Mouse (Mus musculus): ENCODE data around the gene Frmd4b.
"Not testable (repeated sequence)": the region's sequence is repeated elsewhere in the genome, so short reads cannot be mapped to it uniquely, and the experiment has no call there.

Frmd4b gene

DNA sequence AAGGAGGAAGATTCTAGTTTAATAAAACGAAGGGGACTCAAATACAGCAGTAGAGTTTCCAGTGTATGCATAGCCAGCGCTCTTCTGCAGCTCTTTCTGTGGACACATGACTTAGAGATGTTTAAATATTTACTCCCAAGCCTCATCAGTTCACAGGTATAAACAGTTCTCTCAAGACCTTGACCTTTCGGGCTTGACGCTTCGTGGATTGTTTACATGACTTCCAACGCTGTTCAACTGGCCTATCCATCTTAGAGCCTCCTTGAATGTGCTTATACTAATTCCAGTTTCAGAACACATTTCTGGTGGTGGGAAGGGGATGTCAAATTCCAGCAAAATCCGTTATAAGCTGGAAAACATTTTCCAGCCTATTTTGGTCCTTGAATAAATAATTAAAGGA lies 203.9 kb downstream of the Frmd4b start:
- no peak for DNase-seq (ENCODE audit: low read depth)

GRCm38 (mm10) chr6:97412403-97412802 lies 204.9 kb downstream of the Frmd4b start:
- no peak for DNase-seq (ENCODE audit: low read depth)

DNA sequence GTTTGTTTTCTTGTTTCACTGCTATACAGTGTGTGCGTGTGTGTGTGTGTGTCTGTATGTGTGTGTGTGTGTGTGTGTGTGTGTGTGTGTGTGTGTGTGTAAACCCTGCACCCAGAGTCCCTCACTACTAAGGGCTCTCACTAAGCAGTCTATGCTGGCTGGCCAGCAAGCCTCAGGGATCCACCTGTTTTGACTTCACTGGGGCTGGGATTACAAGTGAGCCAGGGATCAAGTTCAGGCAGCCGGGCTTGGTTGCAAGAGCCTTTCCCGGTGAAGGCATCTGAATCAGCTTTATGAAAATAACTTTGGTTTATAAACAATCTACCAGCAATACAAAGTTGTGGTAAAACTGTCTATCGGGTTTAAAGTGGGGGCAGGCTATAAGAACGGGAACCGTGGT lies 206.0 kb downstream of the Frmd4b start:
- no peak for DNase-seq (ENCODE audit: low read depth)

- DNase-seq (ENCODE audit: low read depth): no peak
Observed at GRCm38 (mm10) chr6:97409467-97410239, 207.7 kb downstream of the Frmd4b start.

- no peak for DNase-seq (ENCODE audit: low read depth)
Observed at GRCm38 (mm10) chr6:97407914-97408313, 209.4 kb downstream of the Frmd4b start.

DNA sequence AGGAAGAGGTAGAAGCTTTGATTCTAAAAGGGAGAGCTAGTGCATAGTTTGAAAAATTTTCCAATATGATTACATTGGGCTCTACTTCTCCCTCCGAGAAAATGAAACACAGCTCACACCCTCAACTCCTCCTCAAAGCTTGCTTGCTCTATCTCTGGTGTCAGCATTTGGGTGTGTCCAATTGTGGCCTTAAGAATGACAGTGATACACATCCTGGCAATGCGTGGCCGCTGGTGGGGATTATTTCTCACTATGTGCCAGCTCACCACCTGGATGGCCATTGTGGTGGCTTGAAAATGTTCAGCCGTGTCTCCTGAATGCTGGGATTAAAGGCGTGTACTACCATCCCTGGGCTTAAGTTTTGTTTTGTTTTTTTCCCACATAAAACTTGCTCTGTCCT lies 209.9 kb downstream of the Frmd4b start:
- DNase-seq (ENCODE audit: low read depth): no peak

DNA sequence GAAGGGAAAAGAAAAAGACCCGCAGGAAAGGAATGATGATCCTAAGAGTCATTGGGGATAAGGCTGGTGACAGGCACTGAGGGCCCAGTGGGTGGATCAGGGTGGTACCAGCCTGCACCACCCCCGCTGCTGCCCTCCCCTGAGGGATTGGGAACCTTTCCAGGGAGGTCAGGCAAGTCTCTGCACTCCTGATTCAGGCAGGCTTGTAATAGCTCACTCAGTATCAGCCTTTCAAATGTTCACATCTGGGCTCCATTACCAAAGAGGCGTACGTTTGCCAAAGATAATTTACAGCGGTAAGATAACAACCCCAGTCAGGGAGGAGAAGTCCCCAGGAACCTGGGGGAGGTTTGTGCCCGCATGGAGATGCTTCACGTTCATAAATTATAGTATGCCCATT lies 212.0 kb downstream of the Frmd4b start:
- no peak for DNase-seq (ENCODE audit: low read depth)

GRCm38 (mm10) chr6:97402822-97403472 lies 214.4 kb downstream of the Frmd4b start:
- DNase-seq (ENCODE audit: low read depth): no peak

- DNase-seq (ENCODE audit: low read depth): no peak
Observed at GRCm38 (mm10) chr6:97400446-97400845, 216.9 kb downstream of the Frmd4b start.

- no peak for DNase-seq (ENCODE audit: low read depth)
Observed at GRCm38 (mm10) chr6:97397935-97398334, 219.4 kb downstream of the Frmd4b start.

- DNase-seq (ENCODE audit: low read depth): no peak
Observed at GRCm38 (mm10) chr6:97396957-97397354, 220.4 kb downstream of the Frmd4b start.

- DNase-seq (ENCODE audit: low read depth): no peak
Observed at GRCm38 (mm10) chr6:97396351-97396956, 220.9 kb downstream of the Frmd4b start.

DNA sequence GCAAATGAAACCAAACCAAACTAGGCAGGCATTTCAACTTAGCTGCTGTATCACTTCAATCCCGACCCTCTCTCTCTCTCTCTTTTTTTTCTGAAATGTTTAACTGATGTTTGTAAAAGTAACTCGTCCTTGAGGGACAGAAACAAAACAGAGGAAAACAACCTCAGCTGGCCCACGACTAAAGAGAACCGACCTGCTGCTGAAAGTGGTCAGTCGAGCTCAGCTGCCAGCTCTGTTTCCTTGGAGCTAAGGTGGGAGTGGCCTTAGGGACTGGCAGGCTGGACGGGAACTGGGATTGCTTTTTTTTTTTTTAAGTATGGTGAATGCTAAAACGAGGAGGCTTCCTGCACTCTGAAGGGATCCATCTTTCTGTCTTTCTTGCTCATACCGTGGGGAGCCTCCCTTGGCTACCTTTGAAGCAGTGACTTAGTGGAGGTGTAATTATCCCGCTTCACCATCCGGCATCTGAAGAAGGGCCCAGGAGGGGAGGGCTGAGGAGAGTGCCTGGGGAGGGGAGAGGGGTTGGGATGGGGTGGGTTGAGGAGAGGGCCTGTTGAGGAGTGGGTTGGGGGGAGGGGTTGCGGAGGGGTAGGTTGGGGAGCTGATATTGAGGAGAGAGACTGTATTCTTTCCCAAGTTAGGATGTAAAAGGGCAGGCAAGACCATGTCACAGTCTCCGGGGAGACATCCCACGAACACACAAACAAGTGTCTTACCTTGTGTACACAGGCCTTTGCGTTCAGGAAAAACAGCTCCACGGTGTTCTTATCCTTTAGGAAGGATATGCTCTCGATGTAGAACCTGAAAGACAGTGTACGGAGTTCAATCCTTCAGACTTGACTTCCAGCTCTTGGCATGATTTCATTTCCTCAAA lies 221.6 kb downstream of the Frmd4b start:
- DNase-seq (ENCODE audit: low read depth): no peak

DNA sequence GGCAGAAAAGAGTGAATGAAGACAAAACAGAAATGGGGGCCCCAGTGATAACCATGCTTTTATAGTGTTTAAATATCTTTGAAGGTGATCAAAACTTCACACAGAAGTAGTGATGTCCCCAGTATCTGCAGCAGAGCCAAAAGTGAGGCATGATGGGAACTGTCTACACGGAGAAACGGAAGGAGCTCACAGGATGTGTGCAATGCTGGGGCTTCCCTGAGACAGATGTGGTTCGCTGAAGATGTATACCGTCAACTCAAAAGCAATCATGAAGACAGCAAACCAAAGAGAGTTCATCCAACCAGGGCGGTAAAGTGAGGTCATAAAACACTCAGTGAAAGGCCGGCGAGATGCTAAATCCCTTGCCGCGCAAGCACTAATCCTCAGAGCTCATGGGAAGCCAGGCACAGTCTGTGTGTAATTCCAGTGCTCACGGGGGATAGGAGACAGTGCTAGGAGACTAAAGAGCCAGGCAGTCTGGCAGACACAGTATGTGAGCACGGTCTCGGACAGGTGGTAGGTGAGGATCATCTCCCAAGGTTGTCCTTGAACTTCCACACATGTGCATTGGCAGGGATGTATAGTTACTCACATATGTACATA lies 222.8 kb downstream of the Frmd4b start:
- DNase-seq (ENCODE audit: low read depth): no peak

DNA sequence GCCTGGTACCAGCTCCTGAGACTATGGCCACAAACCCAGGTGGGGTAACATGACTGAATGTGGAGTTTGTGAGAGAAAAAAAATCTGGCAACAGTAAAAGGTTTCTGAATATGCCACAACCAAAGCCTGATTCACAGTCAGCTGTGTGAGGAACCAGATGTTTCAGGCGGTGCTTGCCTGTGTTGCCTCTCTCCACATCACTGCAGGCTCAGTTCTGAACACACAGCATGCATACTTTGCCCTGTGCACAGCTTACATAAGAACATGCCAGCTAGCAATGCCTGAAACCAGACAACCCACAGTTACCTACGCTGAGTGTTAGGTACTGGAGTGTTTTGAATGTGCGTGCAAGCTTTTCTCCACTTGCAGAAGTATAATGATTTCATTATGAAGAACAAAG lies 224.4 kb downstream of the Frmd4b start:
- no peak for DNase-seq (ENCODE audit: low read depth)

DNA sequence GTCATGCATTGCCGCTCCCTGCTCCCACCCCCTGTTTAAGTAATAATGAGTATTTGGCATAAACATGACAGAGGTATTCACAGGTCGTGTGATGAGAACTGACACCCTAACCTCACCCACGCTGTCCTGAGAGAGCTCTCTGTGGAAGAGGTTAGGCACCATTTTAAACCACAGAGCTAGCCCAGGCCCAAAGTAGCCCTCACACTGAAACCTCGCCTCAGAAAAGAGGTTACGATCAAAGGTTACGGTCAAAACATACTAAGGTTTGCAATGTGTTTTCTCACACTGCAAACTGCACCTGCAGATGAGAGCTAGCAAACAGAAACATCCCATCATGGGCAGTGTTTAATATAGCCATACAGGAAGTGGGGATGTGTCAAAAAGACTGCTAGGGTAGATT lies 230.0 kb downstream of the Frmd4b start:
- no peak for DNase-seq (ENCODE audit: low read depth)

DNA sequence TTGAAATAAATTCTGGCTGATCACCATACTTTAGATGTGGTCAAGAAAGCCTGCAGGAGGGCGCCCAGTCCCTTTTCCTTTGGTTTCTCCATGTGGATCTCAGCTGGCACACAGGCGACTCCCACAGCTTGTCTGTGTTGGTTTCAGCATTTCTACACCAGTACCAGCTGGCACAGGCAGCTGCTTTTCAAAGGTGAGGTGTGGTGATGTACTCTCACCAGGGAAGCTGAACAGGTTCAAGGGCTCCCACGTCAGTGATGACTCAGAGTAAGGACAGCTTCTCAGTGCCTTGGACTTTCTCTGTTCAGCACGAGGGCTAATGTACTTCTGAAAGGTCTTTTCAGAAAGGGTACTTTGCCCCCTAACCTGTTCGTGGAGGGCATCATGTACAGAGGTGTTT lies 232.4 kb downstream of the Frmd4b start:
- DNase-seq (ENCODE audit: low read depth): no peak

DNA sequence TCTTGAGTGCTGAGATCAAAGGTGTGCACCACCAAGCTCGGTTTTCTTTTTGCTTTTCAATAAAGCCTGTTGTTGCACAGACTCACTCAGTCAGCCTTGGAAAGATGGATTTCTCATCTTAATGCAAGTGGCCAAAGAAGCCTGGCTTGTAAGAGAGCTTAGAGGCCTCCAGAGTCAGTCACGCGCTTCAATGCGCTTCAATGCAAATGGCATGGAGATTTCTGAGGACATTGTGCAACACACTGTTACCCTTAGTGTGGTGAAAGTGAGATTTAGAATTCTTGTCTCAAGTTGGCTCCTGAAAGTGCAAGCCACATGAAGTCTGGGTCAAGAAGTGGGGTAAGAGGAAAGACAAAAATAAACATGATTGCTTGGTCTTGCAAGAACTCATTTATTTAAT lies 236.1 kb downstream of the Frmd4b start:
- no peak for DNase-seq (ENCODE audit: low read depth)

GRCm38 (mm10) chr6:97370947-97371346 lies 246.4 kb downstream of the Frmd4b start:
- no peak for DNase-seq (ENCODE audit: low read depth)

GRCm38 (mm10) chr6:97370460-97370859 lies 246.9 kb downstream of the Frmd4b start:
- DNase-seq (ENCODE audit: low read depth): no peak

DNA sequence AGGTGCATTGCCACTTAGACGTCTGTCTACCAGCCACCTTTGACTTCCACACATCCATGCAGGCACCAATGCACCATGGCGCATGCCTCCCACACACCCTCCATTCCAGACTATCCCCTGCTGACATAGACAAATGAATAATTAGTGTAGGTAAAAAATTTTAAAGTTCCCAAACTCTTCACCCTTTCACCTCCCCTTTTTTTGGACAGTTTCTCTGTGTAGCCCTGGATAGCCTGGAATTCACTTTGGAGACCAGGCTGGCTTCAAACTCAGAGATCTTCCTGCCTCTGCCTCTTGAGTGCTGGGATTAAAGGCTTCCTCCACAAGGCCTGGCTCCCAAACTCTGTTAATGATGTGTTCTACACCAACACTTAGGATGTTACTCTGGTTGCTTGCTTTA lies 253.5 kb downstream of the Frmd4b start:
- DNase-seq (ENCODE audit: low read depth): no peak

GRCm38 (mm10) chr6:97357606-97358005 lies 259.7 kb downstream of the Frmd4b start:
- DNase-seq (ENCODE audit: low read depth): not testable (repeated sequence)
